Mouse (Mus musculus): ENCODE measurements at regions not wholly inside any gene's neighbourhood (a gene's known extent, or its start where the extent isn't known, plus 50 kb on each side); places are given as distances from the start of the nearest gene placed in this dataset.

DNA sequence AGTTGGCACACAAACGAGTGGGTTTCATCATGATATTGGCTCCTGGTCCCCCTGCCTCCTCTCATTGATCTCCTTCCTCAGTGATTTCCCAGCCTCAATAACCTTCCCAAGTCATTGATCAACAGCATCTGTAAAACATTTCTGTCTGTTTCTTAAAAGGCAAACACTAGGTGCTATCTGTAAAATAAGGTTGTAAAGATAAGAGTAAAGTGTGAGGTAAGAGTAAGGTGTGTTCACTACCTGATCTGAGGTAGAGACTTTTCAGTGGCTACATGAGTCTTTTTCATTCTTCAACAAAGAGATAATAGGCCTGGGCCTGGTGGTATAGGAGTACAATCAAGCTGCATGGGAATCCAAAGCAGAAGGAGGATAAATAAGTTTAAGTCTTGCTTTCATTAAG is 55.7 kb downstream of the Plk2 start:
- DNase-seq (ENCODE audit: extremely low read depth, low read depth, low spot score), result no peak

GRCm38 (mm10) chr13:110452009-110452525 is 57.2 kb downstream of the Plk2 start:
- no peak for DNase-seq (ENCODE audit: extremely low read depth, low read depth, low spot score)

DNA sequence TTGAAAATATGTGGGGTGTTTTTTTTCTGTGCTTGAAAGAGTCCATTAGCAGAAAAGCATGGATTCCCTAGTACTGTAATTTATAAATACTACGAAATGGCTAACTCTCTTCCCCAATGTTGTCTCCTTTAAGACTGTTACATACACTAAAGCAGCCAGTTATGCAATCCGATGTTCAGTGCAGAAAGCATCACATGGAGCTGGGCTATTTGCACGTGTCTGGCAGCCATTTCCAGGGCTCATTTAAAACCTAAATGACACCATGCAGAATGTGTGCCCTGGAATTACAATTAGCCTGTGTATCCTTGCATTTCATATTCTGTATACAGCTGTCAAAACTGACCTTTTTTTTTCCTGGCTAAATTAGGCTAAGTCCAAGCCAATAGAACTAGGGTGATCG is 60.2 kb downstream of the Plk2 start:
- no peak for DNase-seq (ENCODE audit: extremely low read depth, low read depth, low spot score)

- no peak for DNase-seq (ENCODE audit: extremely low read depth, low read depth, low spot score)
These were observed 60.8 kb downstream of the Plk2 start for GRCm38 (mm10) chr13:110455569-110456196.

DNA sequence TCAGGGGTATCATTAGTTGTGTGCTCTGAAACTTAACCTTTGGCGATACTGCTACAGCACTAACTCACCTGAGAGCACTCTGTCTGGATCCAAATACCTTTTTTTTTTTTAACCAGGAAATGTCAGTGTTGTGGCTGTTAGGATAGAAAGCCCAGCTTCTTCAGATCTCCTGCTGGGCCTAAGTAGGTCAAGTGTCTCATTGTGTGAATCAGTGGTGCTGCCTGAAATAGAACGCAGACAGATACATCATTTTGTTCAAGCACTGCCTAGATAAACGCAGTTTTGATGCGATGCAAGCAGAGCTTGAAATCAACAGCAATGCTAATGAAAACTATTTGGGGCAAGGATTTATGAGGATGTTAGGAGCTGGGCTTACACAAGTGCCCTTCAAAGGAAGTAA is 63.9 kb downstream of the Plk2 start:
- DNase-seq (ENCODE audit: extremely low read depth, low read depth, low spot score), result no peak

DNA sequence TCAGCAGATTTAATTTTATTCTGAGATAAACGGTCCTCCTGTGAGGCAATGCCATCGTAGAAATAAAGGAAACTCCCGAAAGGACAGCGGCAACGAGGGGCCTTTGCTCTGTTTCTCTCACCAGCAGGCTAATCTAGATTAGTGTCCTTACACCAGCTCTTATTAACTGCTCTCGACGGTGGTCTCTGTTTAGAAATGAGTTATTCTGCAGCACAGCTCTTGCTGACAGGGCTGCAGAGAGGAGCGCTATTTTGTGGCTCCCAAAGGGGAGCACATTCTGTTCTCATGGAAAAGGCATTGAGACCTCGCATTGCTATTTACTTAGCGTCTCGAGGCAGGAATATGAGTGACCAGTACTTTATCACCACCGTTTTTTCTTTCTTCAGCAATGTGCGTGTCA is 66.7 kb downstream of the Plk2 start:
- DNase-seq (ENCODE audit: extremely low read depth, low read depth, low spot score), result no peak

DNA sequence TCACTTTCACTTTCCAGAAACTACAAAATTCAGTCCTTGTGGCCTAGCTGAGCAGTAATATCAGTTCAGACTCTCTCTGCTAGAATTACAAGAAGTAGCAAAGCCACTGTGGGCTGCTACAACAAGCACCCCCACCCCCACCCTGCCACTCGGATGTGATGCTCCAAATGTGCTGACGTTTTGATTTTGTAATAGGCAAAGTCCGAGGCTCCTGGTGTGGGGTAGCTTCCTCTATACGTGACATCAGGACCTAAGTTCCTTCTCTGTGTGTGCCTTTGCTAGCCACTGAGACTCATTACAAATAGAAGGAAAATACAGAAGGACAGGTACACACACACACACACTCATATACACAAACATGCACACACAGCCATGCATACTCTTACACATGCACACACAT is 76.7 kb downstream of the Plk2 start:
- DNase-seq (ENCODE audit: extremely low read depth, low read depth, low spot score), result no peak

DNA sequence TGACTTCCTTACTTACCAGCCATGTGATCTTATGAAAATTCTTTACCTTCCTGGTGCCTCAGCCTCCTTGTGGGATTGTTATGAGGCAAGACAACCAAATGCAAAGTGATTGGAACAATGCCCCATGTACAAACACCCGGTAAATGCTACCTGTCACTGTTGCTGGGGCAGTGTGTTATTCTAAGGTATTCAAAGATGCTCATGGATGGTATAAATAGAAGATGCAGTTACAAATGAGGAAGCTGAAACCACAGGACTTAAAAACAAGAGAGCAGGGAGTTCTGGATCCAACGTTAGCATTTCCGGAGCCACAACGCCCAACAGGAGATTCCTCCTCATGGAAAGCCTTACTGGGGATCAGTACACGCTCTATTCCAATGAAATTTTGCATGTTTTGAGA is 82.9 kb downstream of the Plk2 start:
- no peak for DNase-seq (ENCODE audit: extremely low read depth, low read depth, low spot score)

DNA sequence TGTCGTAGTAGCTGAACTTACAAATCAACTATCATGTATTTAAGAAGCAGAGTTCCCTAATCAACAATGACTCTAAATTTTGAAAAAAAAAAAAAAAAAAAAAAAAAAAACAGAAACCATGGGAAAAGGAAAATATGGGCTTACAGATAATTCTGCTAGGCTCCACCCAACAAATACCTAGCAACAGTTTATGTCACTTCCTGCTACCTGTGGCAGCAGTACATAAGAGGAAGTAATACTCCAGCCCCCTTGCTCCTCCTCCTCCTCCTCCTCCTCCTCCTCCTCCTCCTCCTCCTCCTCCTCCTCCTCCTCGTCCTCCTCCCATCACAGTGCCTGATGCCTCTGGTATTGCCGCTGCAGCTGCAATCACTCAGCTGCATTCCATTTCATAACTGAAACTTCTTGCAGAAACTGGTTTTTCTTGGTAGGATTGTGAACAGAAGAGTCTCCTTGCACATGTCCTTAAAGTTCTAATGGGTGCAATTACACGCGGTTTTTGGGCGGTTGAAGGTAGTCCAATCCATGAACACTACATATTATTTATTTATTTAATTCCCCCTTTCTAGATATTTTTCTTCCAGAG is 89.6 kb downstream of the Plk2 start:
- no peak for DNase-seq (ENCODE audit: extremely low read depth, low read depth, low spot score)

DNA sequence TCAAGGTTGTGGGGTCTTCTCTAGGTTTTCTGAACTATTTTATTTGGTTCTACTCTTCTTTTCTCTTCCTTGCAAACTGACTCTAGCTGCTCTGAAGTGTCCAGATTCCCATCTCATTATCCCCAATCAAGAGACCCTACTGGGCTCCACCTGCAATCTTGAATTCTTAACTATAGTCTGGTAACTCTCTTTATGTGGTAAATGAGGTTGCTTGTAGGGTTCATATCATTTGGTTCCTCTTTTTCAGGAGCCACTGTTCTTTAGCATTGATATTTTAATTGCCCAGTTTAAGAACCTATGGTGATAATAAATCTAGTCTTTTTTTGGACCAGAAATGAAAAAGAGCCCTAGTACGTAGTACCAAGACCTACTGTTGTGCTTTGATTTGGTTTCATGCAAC is 90.7 kb downstream of the Plk2 start:
- DNase-seq (ENCODE audit: extremely low read depth, low read depth, low spot score), result no peak

GRCm38 (mm10) chr13:110490166-110490565 is 95.3 kb downstream of the Plk2 start:
- DNase-seq (ENCODE audit: extremely low read depth, low read depth, low spot score), result no peak

- no peak for DNase-seq (ENCODE audit: extremely low read depth, low read depth, low spot score)
These were observed 97.6 kb downstream of the Plk2 start for GRCm38 (mm10) chr13:110492296-110493001.

- DNase-seq (ENCODE audit: extremely low read depth, low read depth, low spot score), result no peak
These were observed 98.2 kb downstream of the Plk2 start for GRCm38 (mm10) chr13:110493002-110493552.

DNA sequence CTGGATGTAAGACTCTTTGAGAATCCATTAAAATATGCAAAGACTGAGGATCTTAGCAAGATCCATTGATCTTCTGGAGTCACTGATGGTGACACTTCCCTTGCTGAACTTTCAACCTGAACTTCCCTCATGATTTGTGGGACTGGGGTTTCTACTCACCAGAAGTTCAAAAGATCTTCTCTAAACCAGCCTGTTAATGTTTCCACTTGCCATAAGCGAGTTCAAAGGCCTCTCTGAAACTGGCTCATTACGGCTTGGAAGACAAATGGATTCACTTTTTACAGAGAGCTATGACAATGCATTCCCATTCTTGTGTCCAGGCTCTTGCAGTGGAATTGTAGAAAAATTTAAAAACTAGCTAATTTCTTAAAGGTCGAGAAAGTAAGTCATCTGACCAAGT is 102.6 kb downstream of the Plk2 start:
- no peak for DNase-seq (ENCODE audit: extremely low read depth, low read depth, low spot score)

GRCm38 (mm10) chr13:110507814-110508362 is 113.0 kb downstream of the Plk2 start:
- DNase-seq (ENCODE audit: extremely low read depth, low read depth, low spot score), result no peak

DNA sequence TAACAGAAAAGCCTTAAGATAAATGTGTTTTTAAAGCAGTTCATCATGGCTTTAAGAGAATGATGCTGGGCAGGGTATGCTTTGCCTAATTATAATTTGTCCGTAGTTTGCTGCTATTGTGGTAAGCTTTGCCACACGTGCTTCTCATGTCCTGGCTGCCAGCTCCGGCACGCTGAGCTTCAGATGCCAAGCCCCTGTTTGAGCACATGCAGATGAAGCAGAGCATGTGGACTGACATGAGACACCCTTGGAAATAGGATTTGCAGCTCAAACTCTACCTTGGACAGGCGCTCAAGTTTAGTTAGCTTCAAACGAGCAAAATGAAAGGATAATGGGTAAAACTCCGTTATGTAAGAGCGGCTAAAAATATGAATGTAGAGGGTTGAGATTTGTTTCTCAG is 123.1 kb downstream of the Plk2 start:
- DNase-seq (ENCODE audit: extremely low read depth, low read depth, low spot score), result no peak

DNA sequence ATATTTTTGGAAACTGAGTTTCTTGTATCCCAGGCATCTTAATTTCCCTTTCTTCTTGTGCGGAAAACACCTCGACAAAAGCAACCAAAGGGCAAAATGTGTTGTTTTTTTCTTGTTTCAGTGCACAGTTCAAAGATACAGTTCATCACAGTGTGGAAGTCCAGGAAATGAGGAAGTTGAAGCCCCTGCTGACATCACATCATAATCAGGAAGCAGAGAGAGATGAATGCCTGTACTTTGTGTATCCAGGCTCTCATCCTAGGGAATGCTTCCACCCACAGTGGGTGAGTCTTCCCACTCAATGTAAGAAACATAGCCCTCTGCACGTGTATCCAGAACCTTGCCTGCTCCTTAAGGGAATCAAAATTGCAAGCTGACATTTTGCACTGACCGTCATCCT is 128.1 kb downstream of the Plk2 start:
- no peak for DNase-seq (ENCODE audit: extremely low read depth, low read depth, low spot score)

DNA sequence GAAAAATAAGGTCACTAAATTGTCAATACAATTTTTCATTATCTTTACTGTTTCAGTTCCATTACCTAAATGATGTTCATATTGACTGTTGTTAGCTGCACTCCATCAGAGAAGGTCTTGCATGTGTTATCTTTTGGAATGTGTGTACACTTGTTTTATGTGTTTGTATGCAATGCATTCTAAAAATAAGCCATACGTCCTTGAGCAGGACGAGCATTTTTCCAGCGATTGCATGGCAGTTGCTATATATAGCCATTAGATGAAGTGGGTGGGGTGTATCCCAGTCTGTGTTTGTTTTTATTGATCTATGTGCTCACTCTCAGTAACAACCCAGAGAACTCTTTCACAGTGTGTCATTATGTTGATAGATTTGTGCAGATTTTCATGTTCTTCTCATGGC is 132.8 kb downstream of the Plk2 start:
- no peak for DNase-seq (ENCODE audit: extremely low read depth, low read depth, low spot score)

GRCm38 (mm10) chr13:110529624-110530023 is 134.8 kb downstream of the Plk2 start:
- peak; percentile 70 for DNase-seq (ENCODE audit: extremely low read depth, low read depth, low spot score)

- no peak for DNase-seq (ENCODE audit: extremely low read depth, low read depth, low spot score)
These were observed 139.5 kb downstream of the Plk2 start for GRCm38 (mm10) chr13:110534320-110534764.

DNA sequence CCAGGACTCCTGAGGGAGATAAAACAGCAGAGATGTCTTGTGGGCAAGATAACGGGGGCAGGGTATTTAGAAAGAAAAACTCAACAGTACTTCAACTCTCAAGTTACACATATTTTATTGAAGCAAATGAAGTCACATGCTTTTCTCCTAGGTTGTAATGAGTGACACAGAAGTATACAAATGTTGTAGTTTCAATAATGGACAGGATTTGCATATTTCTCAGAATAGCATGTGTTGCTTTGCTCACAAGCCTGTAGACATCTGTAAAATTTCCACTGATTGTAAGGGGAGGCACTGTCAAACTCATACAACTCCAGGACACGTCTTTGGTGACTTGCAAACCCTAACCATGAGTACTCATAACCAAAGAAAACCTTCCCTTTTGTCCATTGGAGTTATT is 140.9 kb downstream of the Plk2 start:
- DNase-seq (ENCODE audit: extremely low read depth, low read depth, low spot score), result no peak

Measured in fat pad, adult 2 months (tissue).